Mouse (Mus musculus) skeletal muscle tissue, adult 2 months (tissue): ENCODE results near the gene Gm49383.

Experiments used
- DNase-seq: peaks from one replicate; pipeline ENCODE4 v3.0.0-alpha.2; 2012; ENCODE audit warnings: low read depth, low spot score

Gm49383 gene

GRCm38 (mm10) chr12:69196444-69197377, at the start of gene Gm49383:
Gm49383 (minus strand) TSS chr12:69197104.
- peak; percentile 54 for DNase-seq

- DNase-seq: peak; percentile 50
Measured at GRCm38 (mm10) chr12:69241771-69242431, 45.0 kb upstream of the Gm49383 start.

- DNase-seq: no peak
Measured at GRCm38 (mm10) chr12:69241405-69241770, 44.5 kb upstream of the Gm49383 start.

- no peak for DNase-seq
Measured at GRCm38 (mm10) chr12:69240876-69241275, 44.0 kb upstream of the Gm49383 start, which contains the start of gene Klhdc1. Klhdc1 (plus strand) TSS chr12:69241176.

- DNase-seq: no peak
Measured at GRCm38 (mm10) chr12:69238284-69238683, 41.4 kb upstream of the Gm49383 start.

GRCm38 (mm10) chr12:69235782-69236181, 38.9 kb upstream of the Gm49383 start:
- no peak for DNase-seq

- no peak for DNase-seq
Measured at GRCm38 (mm10) chr12:69229251-69229650, 32.3 kb upstream of the Gm49383 start.

- DNase-seq: peak; percentile 64
Measured at GRCm38 (mm10) chr12:69227776-69228466, 31.0 kb upstream of the Gm49383 start, which contains the start of gene Pole2. Pole2 (minus strand) TSS chr12:69228195.

- DNase-seq: no peak
Measured at GRCm38 (mm10) chr12:69220613-69221277, 23.8 kb upstream of the Gm49383 start.

- DNase-seq: no peak
Measured at GRCm38 (mm10) chr12:69216587-69216986, 19.7 kb upstream of the Gm49383 start.

GRCm38 (mm10) chr12:69215000-69215785, 18.3 kb upstream of the Gm49383 start:
- peak; percentile 60 for DNase-seq

- DNase-seq: no peak
Measured at GRCm38 (mm10) chr12:69214393-69214792, 17.5 kb upstream of the Gm49383 start.

GRCm38 (mm10) chr12:69213186-69213777, 16.4 kb upstream of the Gm49383 start:
- DNase-seq: no peak

- no peak for DNase-seq
Measured at GRCm38 (mm10) chr12:69211057-69211456, 14.2 kb upstream of the Gm49383 start.

GRCm38 (mm10) chr12:69210056-69210979, 13.4 kb upstream of the Gm49383 start:
- no peak for DNase-seq

GRCm38 (mm10) chr12:69208520-69208919, 11.6 kb upstream of the Gm49383 start:
- no peak for DNase-seq

GRCm38 (mm10) chr12:69207926-69208325, 11.0 kb upstream of the Gm49383 start:
- no peak for DNase-seq

GRCm38 (mm10) chr12:69207396-69207795, 10.5 kb upstream of the Gm49383 start:
- no peak for DNase-seq
